Mouse (Mus musculus) midbrain, embryonic 11.5 days (tissue): ENCODE measurements around the gene Rag2. TPM values are rescaled to one million over a fixed set of nuclear protein-coding genes. Genes with fewer than 3 reads are reported as not detected.

ENCODE experiments used
- ATAC-seq: fragments of 200-750 bp; cut with Nextera tagmentation; 2 replicates; pipeline ENCODE4 v1.8.0; 2017; ENCODE audit warnings: moderate TSS enrichment, moderate library complexity; ENCODE audit not compliant: low FRiP score
- DNase-seq: peaks from one replicate; pipeline ENCODE4 v3.0.0; 2015; ENCODE audit warnings: low spot score; ENCODE audit errors: missing footprints
- H3K27ac ChIP-seq: fragments of 300-500 bp; sonication (generic); 2 replicates; pipeline ENCODE4 v1.5.1; 2014; ENCODE audit warnings: low read depth, low read length
- H3K27me3 ChIP-seq: fragments of 300-500 bp; sonication (generic); 2 replicates; pipeline ENCODE4 v1.6.1; 2014; ENCODE audit warnings: mild to moderate bottlenecking, low read length, moderate library complexity, mixed read lengths; ENCODE audit not compliant: control insufficient read depth, insufficient read depth
- H3K36me3 ChIP-seq: fragments of 300-500 bp; sonication (generic); 2 replicates; pipeline ENCODE4 v1.6.1; 2014; ENCODE audit warnings: mild to moderate bottlenecking, low read length, moderate library complexity, mixed read lengths; ENCODE audit not compliant: control insufficient read depth, insufficient read depth
- H3K4me1 ChIP-seq: fragments of 300-500 bp; sonication (generic); 2 replicates; pipeline ENCODE4 v1.6.1; 2014; ENCODE audit warnings: low read length; ENCODE audit not compliant: control insufficient read depth, insufficient read depth
- H3K4me2 ChIP-seq: fragments of 300-500 bp; sonication (generic); 2 replicates; pipeline ENCODE4 v1.6.1; 2014; ENCODE audit warnings: mild to moderate bottlenecking, moderate library complexity
- H3K4me3 ChIP-seq: fragments of 300-500 bp; sonication (generic); 2 replicates; pipeline ENCODE4 v1.5.1; 2014; ENCODE audit warnings: low read depth, low read length
- H3K9ac ChIP-seq: fragments of 300-500 bp; sonication (generic); 2 replicates; pipeline ENCODE4 v1.6.1; 2014; ENCODE audit warnings: low read length
- H3K9me3 ChIP-seq: fragments of 300-500 bp; sonication (generic); 2 replicates; pipeline ENCODE4 v1.6.1; 2016; ENCODE audit warnings: low read length; ENCODE audit not compliant: control insufficient read depth
- WGBS: fragments of 180-500 bp; shearing (Covaris S2); extraction: QIAGEN DNeasy Blood & Tissue Kit; methylation state at CpG from one replicate; pipeline ENCODE4 v1.1.7; 2014; 5-methylcytosine and 5-hydroxymethylcytosine counted together
- polyA plus RNA-seq: library from polyadenylated mRNA; unstranded; fragments of >200 nt; fragmentation: Nextera tagmentation; extraction: Ambion mirVana; gene quantifications from 2 replicates; pipeline ENCODE4 v1.2.1, GENCODE M21; 2014

The Rag2 gene
- polyA plus RNA-seq, 1 experiment from 2014 or later = 0.05 TPM

DNA sequence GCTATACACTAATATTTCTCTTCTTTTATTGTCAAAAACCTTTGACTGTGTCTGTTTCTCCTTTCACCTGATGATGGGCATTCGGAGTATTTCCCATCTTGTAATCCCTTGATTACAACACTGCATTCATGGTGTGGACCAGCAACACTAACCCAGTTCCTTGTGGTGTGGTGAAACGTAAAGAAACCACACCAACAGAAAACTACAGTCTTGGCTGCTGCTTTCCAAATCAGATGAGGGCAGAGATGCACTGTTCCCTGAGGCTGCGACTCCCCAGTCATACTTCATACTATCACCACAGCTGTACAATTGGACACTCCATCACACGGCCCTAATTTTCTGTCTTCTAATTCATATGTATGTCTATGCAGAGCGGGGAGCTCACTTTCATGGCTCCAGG, 29.8 kb upstream of the Rag2 start:
- 87% methylated on average over 5 of the region's 5 CpGs for WGBS
- DNase-seq (no peak), ATAC-seq (no peak)
- Histone ChIP-seq H3K9me3 (no peaks in the 10 kb centered on the region), H3K9ac (no peak overlapping the region), H3K4me1 (peaks cover 28% of the 10 kb centered on the region; the same call in 1 of the 2 replicates), H3K4me3 (no peak overlapping the region), H3K4me2 (no peak overlapping the region), H3K27me3 (no peaks in the 10 kb centered on the region), H3K27ac (no peak overlapping the region), H3K36me3 (no peaks in the 10 kb centered on the region)

DNA sequence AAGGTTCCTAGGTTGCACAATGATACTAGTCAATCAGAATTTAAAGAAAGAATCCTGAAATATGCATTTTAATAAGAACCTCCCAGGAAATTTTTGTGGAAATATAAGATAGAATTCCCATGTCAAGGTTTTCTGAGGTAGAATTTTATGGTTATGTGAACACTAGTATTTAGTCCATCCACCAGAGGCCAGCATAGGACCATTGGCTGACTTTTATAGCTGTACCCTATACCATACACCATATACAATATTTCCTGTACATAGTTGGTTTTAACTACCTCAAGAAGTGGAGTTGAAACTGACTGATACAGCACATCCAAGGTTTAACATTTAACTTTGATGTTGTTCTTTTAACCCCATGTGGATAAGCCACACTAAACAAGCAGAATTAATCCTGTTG, 27.3 kb upstream of the Rag2 start:
- Histone ChIP-seq H3K36me3 (no peaks in the 10 kb centered on the region), H3K27ac (no peak overlapping the region), H3K9ac (no peak overlapping the region), H3K9me3 (no peaks in the 10 kb centered on the region), H3K4me1 (peaks cover 17% of the 10 kb centered on the region; the same call in 1 of the 2 replicates), H3K4me3 (no peak overlapping the region), H3K4me2 (no peak overlapping the region), H3K27me3 (no peaks in the 10 kb centered on the region)
- DNase-seq (no peak), ATAC-seq (no peak)

DNA sequence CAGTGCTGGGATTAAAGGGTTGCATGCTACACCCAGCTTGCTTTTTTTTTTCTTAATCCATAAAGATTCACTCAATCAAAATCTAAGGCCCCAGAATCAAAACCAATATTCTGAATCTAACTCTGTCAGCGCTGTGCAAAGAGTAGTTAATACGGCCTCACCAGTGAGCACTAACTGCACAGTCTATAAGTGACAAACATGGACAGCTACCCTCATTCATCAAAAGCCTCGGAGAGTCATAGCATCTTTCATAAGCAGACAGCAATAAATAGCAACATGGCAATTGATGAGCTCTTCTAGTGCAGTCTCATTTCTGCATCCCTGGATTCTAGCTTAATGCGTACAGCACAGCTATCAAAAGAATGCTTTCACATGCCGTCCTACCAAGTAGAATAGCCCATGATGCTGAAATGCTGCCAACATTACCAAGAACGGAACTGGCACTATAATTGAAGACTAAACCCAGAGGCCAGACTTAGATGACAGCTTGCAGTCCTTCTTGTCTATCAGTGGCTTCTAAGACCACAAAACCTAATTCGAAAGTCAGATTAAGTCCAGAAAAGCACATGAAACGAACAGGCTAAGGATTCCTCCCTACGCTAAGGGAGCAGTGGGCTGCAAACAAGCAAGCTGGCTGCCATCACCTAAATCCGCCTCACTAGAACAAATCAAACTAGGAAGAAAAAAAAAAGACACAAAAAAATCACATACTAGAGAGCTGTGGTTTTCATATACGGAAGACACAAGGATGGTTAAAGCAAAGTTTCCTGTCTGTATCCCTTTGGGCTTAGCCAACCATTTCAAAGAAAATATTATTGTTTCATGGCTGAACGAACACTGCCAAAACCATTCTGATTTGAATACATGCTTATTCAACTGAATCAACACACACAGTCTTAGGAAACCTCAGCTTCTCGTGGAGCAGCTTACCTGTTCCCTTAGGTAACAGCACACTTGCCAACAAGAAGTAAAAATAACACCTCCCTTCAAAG, 26.0 kb upstream of the Rag2 start:
- H3K27ac ChIP-seq = no peak overlapping the region
- no peak overlapping the region for H3K4me3 ChIP-seq
- no peak overlapping the region for H3K9ac ChIP-seq
- ATAC-seq (no peak), DNase-seq (no peak)
- no peaks in the 10 kb centered on the region for H3K9me3 ChIP-seq
- no peaks in the 10 kb centered on the region for H3K27me3 ChIP-seq
- H3K4me1 ChIP-seq = peaks cover 8% of the 10 kb centered on the region; the same call in 1 of the 2 replicates
- WGBS = 58% methylated on average over 13 of the region's 13 CpGs
- no peak overlapping the region for H3K4me2 ChIP-seq
- no peaks in the 10 kb centered on the region for H3K36me3 ChIP-seq

DNA sequence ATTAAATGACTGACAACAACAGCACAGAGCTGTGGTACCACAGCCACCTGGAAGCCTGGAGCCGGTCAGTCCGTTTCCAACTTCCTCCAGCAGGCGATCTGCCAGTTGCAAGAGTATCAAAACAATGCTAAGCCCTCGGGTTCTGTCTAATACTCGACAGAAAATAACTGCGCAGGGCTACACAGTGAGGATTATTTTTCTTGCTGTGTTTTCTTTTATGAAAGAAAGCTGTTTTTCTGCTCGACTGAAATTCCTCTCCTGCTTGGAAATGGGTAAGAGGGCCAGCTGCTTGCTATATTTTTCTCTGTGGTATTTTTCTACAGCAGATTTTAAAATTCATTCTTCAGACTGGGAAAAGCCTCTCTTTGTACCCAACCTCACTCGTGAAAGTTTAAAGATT, 23.8 kb upstream of the Rag2 start:
- peaks cover 7% of the 10 kb centered on the region; the same call in 1 of the 2 replicates for H3K4me1 ChIP-seq
- no peak overlapping the region for H3K4me3 ChIP-seq
- no peaks in the 10 kb centered on the region for H3K36me3 ChIP-seq
- WGBS = 39% methylated on average over 8 of the region's 8 CpGs
- H3K4me2 ChIP-seq = no peak overlapping the region
- H3K27me3 ChIP-seq = no peaks in the 10 kb centered on the region
- H3K9ac ChIP-seq = no peak overlapping the region
- ATAC-seq = no peak
- H3K27ac ChIP-seq = no peak overlapping the region
- H3K9me3 ChIP-seq = no peaks in the 10 kb centered on the region
- DNase-seq = no peak

GRCm38 (mm10) chr2:101603099-101603498, 21.4 kb upstream of the Rag2 start:
- H3K4me3 ChIP-seq = no peak overlapping the region
- no peaks in the 10 kb centered on the region for H3K27me3 ChIP-seq
- 94% methylated on average over 1 of the region's 1 CpGs for WGBS
- H3K4me1 ChIP-seq = peaks cover 6% of the 10 kb centered on the region; the same call in 1 of the 2 replicates
- no peak overlapping the region for H3K27ac ChIP-seq
- no peak overlapping the region for H3K4me2 ChIP-seq
- no peak for ATAC-seq
- H3K9ac ChIP-seq = no peak overlapping the region
- DNase-seq = no peak
- no peaks in the 10 kb centered on the region for H3K36me3 ChIP-seq
- no peaks in the 10 kb centered on the region for H3K9me3 ChIP-seq

- Histone ChIP-seq H3K27me3 (no peaks in the 10 kb centered on the region), H3K36me3 (no peaks in the 10 kb centered on the region), H3K9ac (no peak overlapping the region), H3K4me3 (no peak overlapping the region), H3K27ac (no peak overlapping the region), H3K4me1 (no peaks in the 10 kb centered on the region), H3K4me2 (no peak overlapping the region), H3K9me3 (no peaks in the 10 kb centered on the region)
- WGBS = 78% methylated on average over 7 of the region's 7 CpGs
- ATAC-seq (peak; percentile 71), DNase-seq (peak; percentile 82)
These were observed 16.2 kb upstream of the Rag2 start for GRCm38 (mm10) chr2:101608232-101608894.

DNA sequence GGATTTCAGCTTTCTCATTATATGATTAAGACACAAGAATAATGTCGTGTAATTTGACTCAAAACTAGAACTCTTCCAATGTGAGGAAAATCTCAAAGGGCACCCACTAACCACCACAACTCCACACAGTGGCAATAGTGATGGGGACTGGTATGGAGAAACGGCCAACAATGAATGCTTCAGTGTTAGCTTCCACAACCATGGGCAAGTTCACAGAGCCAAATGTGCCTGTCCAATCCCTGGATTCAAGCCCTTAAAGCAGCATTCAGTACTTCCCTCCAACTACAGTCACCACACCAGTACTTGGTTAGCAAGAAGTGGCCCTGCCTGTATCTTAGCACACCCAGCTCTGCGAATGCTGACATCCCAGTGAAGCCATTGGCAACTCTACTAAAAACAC, 13.7 kb upstream of the Rag2 start:
- Histone ChIP-seq H3K27ac (no peak overlapping the region), H3K27me3 (no peaks in the 10 kb centered on the region), H3K36me3 (no peaks in the 10 kb centered on the region), H3K9ac (no peak overlapping the region), H3K9me3 (no peaks in the 10 kb centered on the region), H3K4me1 (no peaks in the 10 kb centered on the region), H3K4me3 (no peak overlapping the region), H3K4me2 (no peak overlapping the region)
- WGBS = 93% methylated on average over 3 of the region's 3 CpGs
- DNase-seq (peak; percentile 79), ATAC-seq (no peak)

DNA sequence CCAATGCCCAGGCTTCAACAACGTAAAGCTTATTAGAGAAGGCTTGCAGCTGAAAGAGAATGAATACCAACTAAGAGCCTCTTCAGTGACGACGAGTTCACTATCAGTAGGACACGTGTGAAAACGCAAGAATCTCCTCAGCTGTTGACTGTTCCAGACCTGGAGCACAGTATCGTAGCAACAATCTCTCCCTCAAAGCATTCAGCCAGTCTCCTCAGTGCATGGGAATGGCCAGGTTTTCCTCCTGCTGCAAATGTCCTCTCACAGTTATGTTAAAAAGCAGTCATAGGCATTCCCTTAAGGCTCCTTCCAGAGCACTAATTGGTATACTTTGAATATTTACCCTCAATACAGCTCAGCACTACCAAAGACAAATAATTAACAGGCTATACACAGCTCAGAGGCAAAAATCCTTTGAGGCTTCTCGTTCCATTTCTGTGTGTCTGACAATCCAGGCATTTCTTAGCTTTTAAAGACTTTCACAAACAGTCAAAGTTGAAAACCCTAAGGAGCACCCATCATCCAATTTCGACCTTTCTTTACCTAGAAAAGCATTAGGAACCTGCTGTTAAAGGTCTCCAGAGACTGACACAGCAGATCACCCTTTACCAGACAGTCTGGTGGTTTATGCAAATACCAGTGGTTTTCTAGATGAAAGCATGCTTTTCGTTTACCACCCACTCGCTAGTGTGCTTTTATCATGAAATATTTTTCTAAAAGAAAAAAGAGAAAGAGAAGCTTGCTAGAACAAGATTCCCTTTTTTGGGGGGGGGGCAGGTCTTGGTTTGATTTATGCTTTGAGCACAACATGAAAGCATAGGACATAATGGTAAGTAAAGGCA, 8.8 kb upstream of the Rag2 start:
- Histone ChIP-seq H3K4me2 (no peak overlapping the region), H3K9me3 (no peaks in the 10 kb centered on the region), H3K36me3 (no peaks in the 10 kb centered on the region), H3K27ac (no peak overlapping the region), H3K4me3 (no peak overlapping the region), H3K9ac (no peak overlapping the region), H3K4me1 (no peaks in the 10 kb centered on the region), H3K27me3 (no peaks in the 10 kb centered on the region)
- DNase-seq (peak; percentile 8), ATAC-seq (no peak)
- 81% methylated on average over 10 of the region's 10 CpGs for WGBS
